Mouse (Mus musculus) urinary bladder, postnatal 36 days (tissue): Measurements from ENCODE around the gene Lcn5.
A peak's percentile ranks its signal among the peaks of the same experiment; 100 is the strongest.

ENCODE experiments used
- DNase-seq, 2 experiments: peaks; one replicate each; pipeline ENCODE4 v3.0.0; 2022; ENCODE audit warnings: low spot score in 2 of 2, mixed read lengths in 1 of 2

Gene Lcn5

GRCm38 (mm10) chr2:25657652-25658051, at the start of gene Lcn5:
Lcn5 (plus strand) TSS chr2:25657952.
- DNase-seq = no peak

- DNase-seq = no peak
These were observed 49.1 kb upstream of the Lcn5 start for GRCm38 (mm10) chr2:25608671-25609070.

- DNase-seq = no peak
These were observed 41.4 kb upstream of the Lcn5 start for GRCm38 (mm10) chr2:25616398-25616797.

- no peak for DNase-seq
These were observed 40.2 kb upstream of the Lcn5 start, which contains the start of gene Ccdc183 for GRCm38 (mm10) chr2:25617578-25617977. Ccdc183 (minus strand) TSS chr2:25617678.

GRCm38 (mm10) chr2:25620386-25620785, 37.4 kb upstream of the Lcn5 start:
- no peak for DNase-seq

GRCm38 (mm10) chr2:25620852-25621228, 36.9 kb upstream of the Lcn5 start:
- no peak for DNase-seq

GRCm38 (mm10) chr2:25621229-25622200, 36.2 kb upstream of the Lcn5 start, which contains the start of gene Tmem141:
Tmem141 (minus strand) TSS chr2:25622005.
- peak; percentile 90 to 93 for DNase-seq

GRCm38 (mm10) chr2:25625986-25626385, 31.8 kb upstream of the Lcn5 start:
- DNase-seq = no peak

- no peak for DNase-seq
These were observed 29.9 kb upstream of the Lcn5 start, which contains the start of gene Fcna for GRCm38 (mm10) chr2:25627811-25628210. Fcna (minus strand) TSS chr2:25628030.

- no peak for DNase-seq
These were observed 29.0 kb upstream of the Lcn5 start for GRCm38 (mm10) chr2:25628738-25629137.

- no peak for DNase-seq
These were observed 24.1 kb upstream of the Lcn5 start for GRCm38 (mm10) chr2:25633616-25634015.

GRCm38 (mm10) chr2:25634046-25634445, 23.7 kb upstream of the Lcn5 start:
- no peak for DNase-seq

GRCm38 (mm10) chr2:25639890-25640289, 17.9 kb upstream of the Lcn5 start:
- no peak for DNase-seq

GRCm38 (mm10) chr2:25652902-25653301, 4.8 kb upstream of the Lcn5 start, which contains the start of gene Lcn8:
Lcn8 (plus strand) TSS chr2:25653120.
- DNase-seq = no peak

- DNase-seq = no peak
These were observed 3.2 kb upstream of the Lcn5 start for GRCm38 (mm10) chr2:25654502-25654901.

- DNase-seq = no peak
These were observed 1.1 kb upstream of the Lcn5 start for GRCm38 (mm10) chr2:25656691-25657090.

- DNase-seq = no peak
These were observed 506 bp upstream of the Lcn5 start for GRCm38 (mm10) chr2:25657246-25657645.

- no peak for DNase-seq
These were observed 2.5 kb downstream of the Lcn5 start for GRCm38 (mm10) chr2:25660279-25660678.

- DNase-seq = no peak
These were observed 3.7 kb downstream of the Lcn5 start for GRCm38 (mm10) chr2:25661245-25661970.

GRCm38 (mm10) chr2:25663511-25663910, 5.8 kb downstream of the Lcn5 start:
- peak; percentile 37 to 71 for DNase-seq

GRCm38 (mm10) chr2:25664125-25664524, 6.4 kb downstream of the Lcn5 start:
- DNase-seq = no peak

GRCm38 (mm10) chr2:25666516-25666915, 8.8 kb downstream of the Lcn5 start:
- DNase-seq = no peak
